Mouse (Mus musculus) forebrain, embryonic 13.5 days (tissue): Measurements from ENCODE around the gene Senp6. TPM values are rescaled to one million over a fixed set of nuclear protein-coding genes. Genes with fewer than 3 reads are reported as not detected.

Experiments used
- ATAC-seq: fragments of 200-750 bp; cut with Nextera tagmentation; 2 replicates; pipeline ENCODE4 v1.8.0; 2017
- H3K27ac ChIP-seq: fragments of 300-500 bp; sonication (generic); 2 replicates; pipeline ENCODE4 v1.5.1; 2015; ENCODE audit warnings: inconsistent platforms, mild to moderate bottlenecking, moderate library complexity
- H3K27me3 ChIP-seq: fragments of 300-500 bp; sonication (generic); 2 replicates; pipeline ENCODE4 v1.6.1; 2015; ENCODE audit warnings: mild to moderate bottlenecking, inconsistent platforms
- H3K36me3 ChIP-seq: fragments of 300-500 bp; sonication (generic); 2 replicates; pipeline ENCODE4 v1.6.1; 2015; ENCODE audit warnings: mild to moderate bottlenecking, inconsistent platforms; ENCODE audit not compliant: poor library complexity, severe bottlenecking
- H3K4me1 ChIP-seq: fragments of 300-500 bp; sonication (generic); 2 replicates; pipeline ENCODE4 v1.6.1; 2015; ENCODE audit warnings: inconsistent platforms
- H3K4me2 ChIP-seq: fragments of 300-500 bp; sonication (generic); 2 replicates; pipeline ENCODE4 v1.6.1; 2015; ENCODE audit warnings: inconsistent platforms, mild to moderate bottlenecking, moderate library complexity
- H3K4me3 ChIP-seq: fragments of 300-500 bp; sonication (generic); 2 replicates; pipeline ENCODE4 v1.5.1; 2015; ENCODE audit warnings: mild to moderate bottlenecking, inconsistent platforms
- H3K9ac ChIP-seq: fragments of 300-500 bp; sonication (generic); 2 replicates; pipeline ENCODE4 v1.6.1; 2015; ENCODE audit warnings: mild to moderate bottlenecking, inconsistent platforms
- H3K9me3 ChIP-seq: fragments of 300-500 bp; sonication (generic); replicated peaks from 2 replicates; pipeline ENCODE4 v1.6.1; 2016; ENCODE audit warnings: inconsistent platforms
- WGBS: fragments of 180-500 bp; shearing (Covaris S2); methylation state at CpG from one replicate; pipeline ENCODE4 v1.1.7; 2015; 5-methylcytosine and 5-hydroxymethylcytosine counted together
- polyA plus RNA-seq: library from polyadenylated mRNA; unstranded; fragments of >200 nt; fragmentation: Nextera tagmentation; extraction: Ambion mirVana; gene quantifications from 2 replicates; pipeline ENCODE4 v1.2.1, GENCODE M21; 2015

Senp6 gene
- polyA plus RNA-seq, 1 experiment from 2014 or later, result 56.9 TPM

DNA sequence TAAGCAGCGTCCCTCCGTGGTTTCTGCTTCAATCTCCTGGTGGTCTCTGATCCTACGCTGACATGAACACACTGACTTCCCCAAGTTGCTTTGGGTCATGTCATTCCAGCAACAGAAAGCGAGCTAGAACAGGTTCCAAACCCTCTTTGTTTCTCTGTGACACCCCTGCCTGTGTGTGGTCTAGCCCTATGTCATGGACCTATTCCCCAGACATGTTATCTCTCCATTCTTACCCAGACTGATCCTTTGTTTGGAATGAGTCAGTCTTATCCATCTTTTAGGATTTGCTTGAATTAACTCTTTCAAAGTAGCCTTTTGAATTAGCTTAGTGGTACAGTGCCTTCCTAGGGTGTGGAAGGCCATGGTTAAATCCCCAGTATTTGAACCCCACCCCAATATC is 113.0 kb downstream of the Senp6 start:
- Histone ChIP-seq H3K9ac (no peak overlapping the region), H3K4me1 (peaks cover 7% of the 10 kb centered on the region), H3K27me3 (no peaks in the 10 kb centered on the region), H3K36me3 (no peaks in the 10 kb centered on the region), H3K9me3 (no peaks in the 10 kb centered on the region), H3K4me3 (no peak overlapping the region), H3K27ac (no peak overlapping the region), H3K4me2 (no peak overlapping the region)
- no peak for ATAC-seq
- WGBS, result 79% methylated on average over 4 of the region's 4 CpGs

DNA sequence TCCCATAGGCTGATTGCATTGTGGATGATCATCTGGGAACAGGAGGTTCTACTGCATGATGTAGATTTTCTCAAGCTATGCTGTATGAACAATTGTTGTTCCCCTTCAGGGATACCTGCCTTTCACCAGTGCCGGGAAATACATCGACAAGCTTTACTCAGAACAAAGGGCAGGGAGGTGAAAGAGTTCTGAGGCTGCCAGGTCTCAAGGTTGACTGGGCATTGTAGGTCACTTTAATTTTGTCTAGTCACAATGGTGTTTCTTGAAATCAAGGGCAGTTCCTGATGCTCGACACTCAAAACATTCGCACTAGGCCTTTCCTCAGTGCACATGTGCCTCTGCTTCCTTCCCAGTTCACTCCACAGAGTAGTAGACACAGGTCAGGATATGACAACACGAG is 114.1 kb downstream of the Senp6 start:
- Histone ChIP-seq H3K4me1 (peaks cover 7% of the 10 kb centered on the region), H3K4me3 (no peak overlapping the region), H3K36me3 (no peaks in the 10 kb centered on the region), H3K9ac (no peak overlapping the region), H3K9me3 (no peaks in the 10 kb centered on the region), H3K27ac (no peak overlapping the region), H3K4me2 (no peak overlapping the region), H3K27me3 (no peaks in the 10 kb centered on the region)
- 80% methylated on average over 5 of the region's 5 CpGs for WGBS
- no peak for ATAC-seq

DNA sequence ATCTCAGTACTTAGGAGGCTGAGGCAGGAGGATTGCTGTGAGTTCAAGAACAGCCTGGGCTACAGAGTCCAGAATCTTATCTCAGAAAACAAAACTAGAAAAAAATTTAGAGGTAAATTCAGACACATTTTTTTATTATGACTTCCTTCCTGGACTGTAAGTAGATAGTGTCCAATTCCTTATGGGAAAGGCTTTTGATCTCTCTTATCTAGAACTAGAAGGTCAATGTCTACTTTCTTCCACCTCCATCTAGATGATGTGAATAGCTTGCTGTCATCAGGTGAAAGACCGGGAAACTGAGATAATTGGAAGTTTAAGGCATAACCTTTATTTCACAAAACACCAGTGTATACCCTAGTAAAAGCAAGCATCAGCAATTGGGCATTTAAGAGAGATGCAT is 115.0 kb downstream of the Senp6 start:
- Histone ChIP-seq H3K4me2 (no peak overlapping the region), H3K36me3 (no peaks in the 10 kb centered on the region), H3K4me3 (no peak overlapping the region), H3K4me1 (peaks cover 7% of the 10 kb centered on the region), H3K9ac (no peak overlapping the region), H3K9me3 (no peaks in the 10 kb centered on the region), H3K27ac (no peak overlapping the region), H3K27me3 (no peaks in the 10 kb centered on the region)
- 93% methylated on average over 1 of the region's 1 CpGs for WGBS
- no peak for ATAC-seq

- no peak for ATAC-seq
- WGBS, result 59% methylated on average over 5 of the region's 5 CpGs
- H3K27ac ChIP-seq, result no peak overlapping the region
These were observed 117.4 kb downstream of the Senp6 start for GRCm38 (mm10) chr9:80184138-80184537.

DNA sequence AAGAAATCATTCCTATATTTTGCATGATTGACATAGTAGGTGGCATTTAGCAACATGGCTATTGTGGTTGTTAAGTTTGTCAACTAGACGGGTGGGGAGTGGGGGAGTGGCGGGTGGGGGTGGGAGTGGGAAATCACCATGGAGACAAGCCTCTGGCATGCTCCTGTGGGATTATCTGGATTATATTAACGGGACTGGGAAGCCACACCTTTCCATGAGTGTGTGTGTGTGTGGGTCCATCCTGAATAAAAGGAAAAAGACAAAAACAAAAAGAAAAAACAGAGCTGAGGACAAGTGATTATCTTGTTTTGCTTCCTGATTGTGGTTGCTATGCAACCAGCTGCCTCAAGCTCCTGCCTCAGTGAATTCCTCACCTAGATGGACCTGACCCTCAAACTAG is 119.0 kb downstream of the Senp6 start:
- Histone ChIP-seq H3K4me2 (no peak overlapping the region), H3K9me3 (no peaks in the 10 kb centered on the region), H3K4me1 (no peaks in the 10 kb centered on the region), H3K27ac (no peak overlapping the region), H3K36me3 (no peaks in the 10 kb centered on the region), H3K27me3 (no peaks in the 10 kb centered on the region), H3K4me3 (no peak overlapping the region), H3K9ac (no peak overlapping the region)
- 54% methylated on average over 3 of the region's 3 CpGs for whole genome bisulfite sequencing
- ATAC-seq, result no peak

More at GRCm38 (mm10) chr9:80184138-80184537, 117.4 kb downstream of the Senp6 start:
- no peaks in the 10 kb centered on the region for H3K27me3 ChIP-seq
- no peak overlapping the region for H3K4me2 ChIP-seq
- no peak overlapping the region for H3K4me3 ChIP-seq
- no peak overlapping the region for H3K9ac ChIP-seq
- H3K36me3 ChIP-seq, result no peaks in the 10 kb centered on the region
- H3K4me1 ChIP-seq, result peaks cover under 1% of the 10 kb centered on the region; the same call in 1 of the 2 replicates
- H3K9me3 ChIP-seq, result no peaks in the 10 kb centered on the region

DNA sequence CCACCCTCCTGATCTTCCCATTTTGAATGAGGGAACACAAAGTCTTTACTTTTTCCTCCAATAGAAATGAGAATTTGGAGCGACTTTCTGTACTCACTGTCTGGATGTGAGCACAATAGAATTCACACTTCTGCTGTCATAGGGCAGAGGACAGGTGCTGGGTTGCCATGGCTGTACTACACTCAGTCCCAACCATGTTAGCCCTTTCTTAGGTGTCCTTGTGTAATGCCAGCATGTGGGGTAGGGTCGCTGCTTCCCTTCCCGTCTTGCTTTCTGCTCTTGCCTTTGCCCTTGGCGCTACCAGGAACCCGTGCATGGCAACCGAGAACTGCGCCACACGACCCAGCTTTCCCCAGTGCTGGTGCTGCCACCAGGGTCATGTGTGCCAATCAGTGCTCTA is 120.0 kb downstream of the Senp6 start:
- H3K9me3 ChIP-seq, result no peaks in the 10 kb centered on the region
- no peaks in the 10 kb centered on the region for H3K36me3 ChIP-seq
- no peak overlapping the region for H3K4me3 ChIP-seq
- 95% methylated on average over 8 of the region's 8 CpGs for WGBS
- H3K4me1 ChIP-seq, result no peaks in the 10 kb centered on the region
- H3K27ac ChIP-seq, result no peak overlapping the region
- 0 out of 2 replicates have a peak, but pooled peaks have one; percentile 26 for ATAC-seq
- no peak overlapping the region for H3K9ac ChIP-seq
- no peaks in the 10 kb centered on the region for H3K27me3 ChIP-seq
- H3K4me2 ChIP-seq, result no peak overlapping the region

DNA sequence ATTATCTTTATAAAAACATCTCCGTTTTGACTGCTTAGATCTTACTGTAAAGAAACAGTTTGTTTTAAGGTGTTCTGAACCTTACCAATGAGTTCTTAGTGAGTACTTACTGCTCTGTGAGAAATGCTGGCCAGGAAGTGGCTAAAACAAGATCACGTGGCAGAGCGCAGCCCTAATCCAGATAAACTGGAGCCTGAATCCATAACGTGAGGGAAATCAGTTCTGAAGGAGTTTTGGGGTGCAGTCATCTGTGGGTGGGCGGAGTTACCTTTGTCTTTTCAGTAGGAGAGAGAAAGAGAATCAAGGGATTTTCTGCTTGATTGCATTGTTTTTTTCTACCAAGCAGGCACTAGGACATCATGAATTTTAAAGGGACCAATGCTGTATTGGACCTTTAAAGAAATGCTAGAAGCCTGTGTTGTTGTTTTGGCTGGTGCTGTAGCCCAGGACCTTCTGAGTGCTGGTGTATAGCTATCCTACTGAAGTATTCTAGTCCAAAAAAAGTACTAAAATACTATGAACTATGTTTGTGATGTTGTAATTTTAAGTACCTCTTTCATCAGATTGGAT is 121.7 kb downstream of the Senp6 start:
- Histone ChIP-seq H3K27ac (no peak overlapping the region), H3K9me3 (no peaks in the 10 kb centered on the region), H3K4me3 (no peak overlapping the region), H3K4me2 (no peak overlapping the region), H3K4me1 (no peaks in the 10 kb centered on the region), H3K27me3 (no peaks in the 10 kb centered on the region), H3K9ac (no peak overlapping the region), H3K36me3 (no peaks in the 10 kb centered on the region)
- peak; percentile 68 for ATAC-seq
- 22% methylated on average over 5 of the region's 5 CpGs for WGBS

GRCm38 (mm10) chr9:80191240-80191639 is 124.5 kb downstream of the Senp6 start:
- H3K27me3 ChIP-seq, result no peaks in the 10 kb centered on the region
- H3K9me3 ChIP-seq, result no peaks in the 10 kb centered on the region
- H3K9ac ChIP-seq, result no peak overlapping the region
- peaks cover 2% of the 10 kb centered on the region; the same call in 1 of the 2 replicates for H3K4me1 ChIP-seq
- H3K4me2 ChIP-seq, result no peak overlapping the region
- H3K36me3 ChIP-seq, result no peaks in the 10 kb centered on the region
- no peak overlapping the region for H3K27ac ChIP-seq
- no peak overlapping the region for H3K4me3 ChIP-seq
- ATAC-seq, result no peak
- 71% methylated on average over 6 of the region's 6 CpGs for WGBS

DNA sequence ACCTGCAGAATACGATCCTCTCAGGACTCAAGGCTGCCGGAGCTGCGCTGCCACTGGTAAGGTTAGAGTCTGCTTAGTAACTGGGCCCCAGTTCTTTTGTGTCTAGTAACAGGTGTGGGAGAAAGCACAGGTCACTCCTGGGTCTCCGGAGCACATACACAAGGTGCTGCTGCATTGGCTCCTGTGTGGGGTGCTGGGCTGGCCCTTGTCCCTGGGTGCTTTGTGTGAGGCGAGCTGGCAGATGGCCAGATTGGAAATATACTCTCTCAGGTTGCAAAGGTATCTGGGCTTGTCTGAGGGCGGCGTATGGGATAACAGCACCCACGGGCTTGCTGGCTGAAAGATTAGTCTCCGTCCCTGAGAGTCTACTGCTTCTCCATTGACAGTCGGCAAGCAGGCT is 125.6 kb downstream of the Senp6 start:
- Histone ChIP-seq H3K27ac (no peak overlapping the region), H3K9me3 (no peaks in the 10 kb centered on the region), H3K4me1 (peaks cover 10% of the 10 kb centered on the region; the same call in 1 of the 2 replicates), H3K4me2 (no peak overlapping the region), H3K36me3 (no peaks in the 10 kb centered on the region), H3K27me3 (no peaks in the 10 kb centered on the region), H3K9ac (no peak overlapping the region), H3K4me3 (no peak overlapping the region)
- 83% methylated on average over 10 of the region's 10 CpGs for WGBS
- no peak for ATAC-seq

DNA sequence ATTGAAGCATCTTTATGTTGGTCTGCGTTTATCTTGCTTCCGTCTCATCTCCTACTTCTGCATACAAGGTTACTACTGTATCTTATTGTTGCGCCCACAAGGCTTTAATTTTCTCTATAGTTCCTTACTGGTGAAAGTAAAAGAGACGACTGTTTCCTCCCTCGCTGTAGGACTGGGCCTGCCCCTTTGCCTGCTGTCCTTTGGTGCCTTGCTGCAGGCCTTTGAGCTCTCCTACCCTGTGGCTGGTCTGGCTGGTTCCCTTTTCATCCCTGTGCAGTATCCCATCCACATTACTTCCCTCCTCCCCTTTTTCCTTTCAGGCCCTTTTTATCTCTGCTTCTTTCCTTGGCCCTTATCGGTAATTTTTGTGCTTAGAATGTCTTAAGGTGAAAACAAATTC is 127.7 kb downstream of the Senp6 start:
- H3K9me3 ChIP-seq, result no peaks in the 10 kb centered on the region
- H3K27me3 ChIP-seq, result no peaks in the 10 kb centered on the region
- peaks cover 13% of the 10 kb centered on the region; the same call in 1 of the 2 replicates for H3K4me1 ChIP-seq
- H3K9ac ChIP-seq, result no peak overlapping the region
- 0 out of 2 replicates have a peak, but pooled peaks have one; percentile 38 for ATAC-seq
- no peaks in the 10 kb centered on the region for H3K36me3 ChIP-seq
- H3K27ac ChIP-seq, result no peak overlapping the region
- H3K4me2 ChIP-seq, result no peak overlapping the region
- H3K4me3 ChIP-seq, result no peak overlapping the region
- 68% methylated on average over 6 of the region's 6 CpGs for WGBS

Other genes starting within 250 kb of the Senp6 start
- 3.0 and 5.3 TPM in 2 replicates for gene Filip1, start 54.1 kb upstream of the Senp6 start, polyA plus RNA-seq
- gene Myo6, start 98.1 kb downstream of the Senp6 start, polyA plus RNA-seq, result 12.4 and 14.0 TPM in 2 replicates